Mouse (Mus musculus): Measurements from ENCODE around the gene Pknox1. TPM values are rescaled to one million over a fixed set of nuclear protein-coding genes. Genes with fewer than 3 reads are reported as not detected.
"Not testable (repeated sequence)": the region's sequence is repeated elsewhere in the genome, so short reads cannot be mapped to it uniquely, and the experiment has no call there.

Pknox1 gene
- total RNA-seq, 2 experiments from 2014 or later, result 5.8 to 11.4 TPM

- not testable (repeated sequence) for DNase-seq (ENCODE audit: low spot score)
Observed at GRCm38 (mm10) chr17:31552601-31553000, 11.9 kb upstream of the Pknox1 start.

GRCm38 (mm10) chr17:31556253-31556652 is 8.3 kb upstream of the Pknox1 start:
- no peak for DNase-seq (ENCODE audit: low spot score)

- peak; percentile 45 for DNase-seq (ENCODE audit: low spot score)
Observed at GRCm38 (mm10) chr17:31557124-31557880, 7.2 kb upstream of the Pknox1 start.

- DNase-seq (ENCODE audit: low spot score), result no peak
Observed at GRCm38 (mm10) chr17:31557947-31558542, 6.5 kb upstream of the Pknox1 start.

GRCm38 (mm10) chr17:31559021-31559789 is 5.3 kb upstream of the Pknox1 start:
- no peak for DNase-seq (ENCODE audit: low spot score)

- no peak for DNase-seq (ENCODE audit: low spot score)
Observed at GRCm38 (mm10) chr17:31563632-31564014, 911 bp upstream of the Pknox1 start.

- DNase-seq (ENCODE audit: low spot score), result no peak
Observed at GRCm38 (mm10) chr17:31564858-31565140, 265 bp downstream of the Pknox1 start.

GRCm38 (mm10) chr17:31565141-31566056 is 865 bp downstream of the Pknox1 start:
- peak; percentile 40 for DNase-seq (ENCODE audit: low spot score)

GRCm38 (mm10) chr17:31566276-31566675 is 1.7 kb downstream of the Pknox1 start:
- no peak for DNase-seq (ENCODE audit: low spot score)

- DNase-seq (ENCODE audit: low spot score), result no peak
Observed at GRCm38 (mm10) chr17:31569756-31570155, 5.2 kb downstream of the Pknox1 start.

GRCm38 (mm10) chr17:31570321-31570925 is 5.9 kb downstream of the Pknox1 start:
- DNase-seq (ENCODE audit: low spot score), result peak; percentile 30

GRCm38 (mm10) chr17:31571689-31572088 is 7.2 kb downstream of the Pknox1 start:
- no peak for DNase-seq (ENCODE audit: low spot score)

GRCm38 (mm10) chr17:31574662-31575061 is 10.1 kb downstream of the Pknox1 start:
- no peak for DNase-seq (ENCODE audit: low spot score)

GRCm38 (mm10) chr17:31576394-31577175 is 12.1 kb downstream of the Pknox1 start:
- no peak for DNase-seq (ENCODE audit: low spot score)

- DNase-seq (ENCODE audit: low spot score), result no peak
Observed at GRCm38 (mm10) chr17:31580344-31580743, 15.8 kb downstream of the Pknox1 start.

- no peak for DNase-seq (ENCODE audit: low spot score)
Observed at GRCm38 (mm10) chr17:31583185-31583584, 18.7 kb downstream of the Pknox1 start.

GRCm38 (mm10) chr17:31583781-31584180 is 19.2 kb downstream of the Pknox1 start:
- DNase-seq (ENCODE audit: low spot score), result no peak

- no peak for DNase-seq (ENCODE audit: low spot score)
Observed at GRCm38 (mm10) chr17:31588115-31588514, 23.6 kb downstream of the Pknox1 start.

- no peak for DNase-seq (ENCODE audit: low spot score)
Observed at GRCm38 (mm10) chr17:31588726-31589125, 24.2 kb downstream of the Pknox1 start.

- DNase-seq (ENCODE audit: low spot score), result no peak
Observed at GRCm38 (mm10) chr17:31590846-31591245, 26.3 kb downstream of the Pknox1 start.

Data from gastrocnemius, adult 18-20 months (tissue).